In genomic region chr10:95611331-95611721, GRCm38 (mm10) we compare ENCODE assay signal across 8 mouse cellular contexts. TPM values are rescaled to one million over a fixed set of nuclear protein-coding genes. Genes with fewer than 3 reads are reported as not detected.
DNase-seq lines count a peak whose midpoint lies in the region; ATAC-seq and TF ChIP-seq lines count a peak whose summit lies in the region.

No protein-coding gene starts in this region.

- peak overlapping the region; percentile 53; the same call in 1 of the 2 replicates for H3K27ac ChIP-seq in forebrain, embryonic 10.5 days
- no peak overlapping the region for H3K27ac ChIP-seq in forebrain, embryonic 14.5 days (ENCODE audit: low read depth, low read length)
- no peak overlapping the region for H3K27ac ChIP-seq in layer of hippocampus, adult 2 months

- peaks cover 13% of the 10 kb centered on the region for H3K4me1 ChIP-seq in forebrain, embryonic 10.5 days
- H3K4me1 ChIP-seq in forebrain, embryonic 14.5 days (ENCODE audit: control insufficient read depth, insufficient read depth, low read length): no peaks in the 10 kb centered on the region

- peaks cover 25% of the 10 kb centered on the region for H3K27me3 ChIP-seq in forebrain, embryonic 10.5 days (ENCODE audit: poor library complexity, severe bottlenecking)
- H3K27me3 ChIP-seq in forebrain, embryonic 14.5 days (replicated peaks; ENCODE audit: control insufficient read depth, insufficient read depth, low read length): no peaks in the 10 kb centered on the region

- intact Hi-C loops in heart, postnatal 10 days (cut with DNase I): loop anchor here (5.0 kb wide), 1 partner anchor 44 kb away; no protein-coding TSS in a partner anchor

- no peak for TF ChIP-seq CTCF in layer of hippocampus, adult 2 months (conservative IDR thresholded peaks at IDR 0.05)

- no peak overlapping the region for H3K9ac ChIP-seq in forebrain, embryonic 14.5 days (ENCODE audit: low read length)

- no peak for ATAC-seq in forebrain, embryonic 14.5 days

- DNase-seq in forebrain, embryonic 10.5 days (ENCODE audit: extremely low spot score, low spot score): no peak
- DNase-seq in forebrain, embryonic 14.5 days (ENCODE audit: low spot score): no peak
- peak; percentile 45 for DNase-seq in embryo, embryonic 11 days
- DNase-seq in heart, postnatal 10 days: peak; percentile 48 to 54
- peak; percentile 44 to 47 for DNase-seq in kidney, postnatal 36 days
- no peak for DNase-seq in layer of hippocampus, adult 2 months (ENCODE audit: low spot score in 2 of 2)
- DNase-seq in spleen, postnatal 10 days (ENCODE audit: low spot score in 2 of 2): no peak
- no peak for DNase-seq in B cell, adult 2 months

- no peaks in the 10 kb centered on the region for H3K9me3 ChIP-seq in forebrain, embryonic 10.5 days
- H3K9me3 ChIP-seq in forebrain, embryonic 14.5 days (replicated peaks; ENCODE audit: control insufficient read depth, low read length): no peaks in the 10 kb centered on the region

- H3K4me2 ChIP-seq in forebrain, embryonic 14.5 days (ENCODE audit: low read length): no peak overlapping the region

- H3K4me3 ChIP-seq in forebrain, embryonic 10.5 days: no peak overlapping the region
- H3K4me3 ChIP-seq in forebrain, embryonic 14.5 days (ENCODE audit: low read depth, low read length): no peak overlapping the region
- H3K4me3 ChIP-seq in layer of hippocampus, adult 2 months: no peak overlapping the region

- no peaks in the 10 kb centered on the region for H3K36me3 ChIP-seq in forebrain, embryonic 10.5 days (replicated peaks)
- H3K36me3 ChIP-seq in forebrain, embryonic 14.5 days (ENCODE audit: control insufficient read depth, insufficient read depth, low read length): no peaks in the 10 kb centered on the region

- WGBS in forebrain, embryonic 10.5 days: 46% methylated on average over 10 of the region's 10 CpGs
- WGBS in forebrain, embryonic 14.5 days: 42% methylated on average over 10 of the region's 10 CpGs

RNA-seq across cellular contexts. Expression of gene Nudt4, which starts 47.4 kb away (rescaled TPM):
- polyA plus RNA-seq in forebrain, embryonic 10.5 days (2016; fragmentation: Nextera tagmentation; extraction: Ambion mirVana): 76.9 and 82.3 TPM in 2 replicates
- 79.8 and 85.0 TPM in 2 replicates for polyA plus RNA-seq in forebrain, embryonic 14.5 days (2014; fragmentation: Nextera tagmentation; extraction: Ambion mirVana)
- 100 to 1,000 TPM; 215 to 280 TPM for total RNA-seq in heart, postnatal 10 days (2021)
- total RNA-seq in layer of hippocampus, adult 2 months (2021): 10 to 100 TPM; 59.6 to 65.6 TPM

Comparison
In these comparisons a context has a peak if more than half of its experiments do, and no peak if none do; other contexts are left out.
1. DNase-seq: peak in embryo, embryonic 11 days (single experiment), heart, postnatal 10 days (2 of 2) and kidney, postnatal 36 days (2 of 2); none in forebrain, embryonic 10.5 days (single experiment), forebrain, embryonic 14.5 days (single experiment), layer of hippocampus, adult 2 months (0 of 2), spleen, postnatal 10 days (0 of 2) and B cell, adult 2 months (0 of 2).